Mouse (Mus musculus): Measurements from ENCODE around the gene Nrip3. TPM values are rescaled to one million over a fixed set of nuclear protein-coding genes. Genes with fewer than 3 reads are reported as not detected.

The Nrip3 gene
- total and polyA plus RNA-seq, 3 experiments: 0.04 TPM; not detected in 2

- no peak overlapping the region for H3K4me2 ChIP-seq (ENCODE audit: insufficient read depth, low read depth, poor library complexity, severe bottlenecking)
- no peak overlapping the region for H3K4me3 ChIP-seq (replicated peaks in 1 of 3; ENCODE audit: low read depth in 2 of 3, low read length in 2 of 3, poor library complexity in 1 of 3)
- no peak overlapping the region for H3K27ac ChIP-seq (ENCODE audit: insufficient read depth, low read depth)
- TF ChIP-seq SMC3 (IDR thresholded peaks at IDR 0.05; ENCODE audit: low read depth, low read length) (peak; percentile 77), USF2 (conservative IDR thresholded peaks at IDR 0.05; ENCODE audit: low read depth, low read length) (no peak), BHLHE40 (IDR thresholded peaks at IDR 0.05; ENCODE audit: low read depth, low read length) (no peak), RAD21 (IDR thresholded peaks at IDR 0.05; ENCODE audit: low read depth, low read length) (peak; percentile 66), MYC (IDR thresholded peaks at IDR 0.05; ENCODE audit: low read depth, low read length) (no peak), MAZ (IDR thresholded peaks at IDR 0.05; ENCODE audit: low read depth, low read length) (no peak), NRF1 (IDR thresholded peaks at IDR 0.05; ENCODE audit: low read depth, low read length) (no peak), JUND (conservative IDR thresholded peaks at IDR 0.05; ENCODE audit: low read depth, low read length) (no peak), CTCF (conservative IDR thresholded peaks at IDR 0.05 in 1 of 2, IDR thresholded peaks at IDR 0.05 in 1 of 2; ENCODE audit: low read depth in 2 of 2, low read length in 2 of 2) (peak; percentile 80 to 84), CHD1 (IDR thresholded peaks at IDR 0.05; ENCODE audit: low read depth, low read length) (no peak), NELFE (IDR thresholded peaks at IDR 0.05; ENCODE audit: low read depth, low read length) (no peak), PAX5 (IDR thresholded peaks at IDR 0.05; ENCODE audit: low read length) (no peak), ETS1 (conservative IDR thresholded peaks at IDR 0.05; ENCODE audit: low read depth, low read length) (no peak)
- no peaks in the 10 kb centered on the region for H3K36me3 ChIP-seq (replicated peaks in 1 of 2; ENCODE audit: control insufficient read depth in 1 of 2, insufficient read depth in 1 of 2, low read length in 1 of 2)
- peaks cover 0 to 12% of the 10 kb centered on the region in 2 experiments; a peak in 3 of 4 replicates for H3K4me1 ChIP-seq (ENCODE audit: control insufficient read depth in 1 of 2, insufficient read depth in 2 of 2)
- no peak overlapping the region for H3K9ac ChIP-seq (ENCODE audit: insufficient read depth, low read depth)
- DNase-seq (ENCODE audit: extremely low read depth): peak; percentile 67
- H3K79me2 ChIP-seq (replicated peaks; ENCODE audit: control insufficient read depth, extremely low read depth, insufficient read depth, poor library complexity, severe bottlenecking): no peaks in the 10 kb centered on the region
- no peaks in the 10 kb centered on the region for H3K9me3 ChIP-seq (replicated peaks; ENCODE audit: low read length)
- in situ Hi-C loops (cut with MboI; ENCODE audit: low pct_ligation_motif_present, low pct_unique_long_range_greater_than_20kb, low sequenced_read_pairs) (loop anchor here (10.0 kb wide), 1 partner anchor 92 kb away; no protein-coding TSS in a partner anchor), dilution Hi-C loops (cut with MboI; ENCODE audit: extremely low pct_ligation_motif_present, extremely low pct_unique_long_range_greater_than_20kb, low sequenced_read_pairs) (no loop called here)
- H3K27me3 ChIP-seq (replicated peaks): no peaks in the 10 kb centered on the region
Observed at GRCm38 (mm10) chr7:109792759-109793158, 10.9 kb upstream of the Nrip3 start.

DNA sequence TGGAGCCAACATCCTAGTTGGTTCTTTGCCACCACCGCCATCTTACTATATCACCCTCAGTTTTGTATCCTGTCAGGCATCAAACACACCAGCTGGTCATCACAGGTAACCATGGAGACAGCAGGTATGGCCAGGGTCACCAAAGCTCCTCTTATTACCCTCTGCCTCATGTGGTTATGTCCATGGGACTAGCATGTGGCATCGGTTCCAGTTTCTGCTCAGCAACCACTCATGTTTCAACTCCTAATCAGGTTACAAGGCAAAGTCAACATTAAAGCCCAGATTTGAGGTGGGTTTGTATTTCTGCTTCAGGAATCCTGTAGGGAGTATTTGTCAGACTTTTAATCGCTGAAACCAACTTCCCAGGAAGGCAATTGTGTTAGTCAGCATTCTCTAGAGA, 9.0 kb upstream of the Nrip3 start:
- Histone ChIP-seq H3K79me2 (replicated peaks; ENCODE audit: control insufficient read depth, extremely low read depth, insufficient read depth, poor library complexity, severe bottlenecking) (no peaks in the 10 kb centered on the region), H3K27ac (ENCODE audit: insufficient read depth, low read depth) (no peak overlapping the region), H3K4me3 (replicated peaks in 1 of 3; ENCODE audit: low read depth in 2 of 3, low read length in 2 of 3, poor library complexity in 1 of 3) (no peak overlapping the region), H3K36me3 (replicated peaks in 1 of 2; ENCODE audit: control insufficient read depth in 1 of 2, insufficient read depth in 1 of 2, low read length in 1 of 2) (no peaks in the 10 kb centered on the region), H3K4me2 (ENCODE audit: insufficient read depth, low read depth, poor library complexity, severe bottlenecking) (no peak overlapping the region), H3K9ac (ENCODE audit: insufficient read depth, low read depth) (no peak overlapping the region), H3K27me3 (replicated peaks) (no peaks in the 10 kb centered on the region), H3K4me1 (ENCODE audit: control insufficient read depth in 1 of 2, insufficient read depth in 2 of 2) (peaks cover 0 to 12% of the 10 kb centered on the region in 2 experiments; a peak in 3 of 4 replicates), H3K9me3 (replicated peaks; ENCODE audit: low read length) (no peaks in the 10 kb centered on the region)
- in situ Hi-C loops (cut with MboI; ENCODE audit: low pct_ligation_motif_present, low pct_unique_long_range_greater_than_20kb, low sequenced_read_pairs) (loop anchor here (10.0 kb wide), 1 partner anchor 94 kb away; no protein-coding TSS in a partner anchor), dilution Hi-C loops (cut with MboI; ENCODE audit: extremely low pct_ligation_motif_present, extremely low pct_unique_long_range_greater_than_20kb, low sequenced_read_pairs) (no loop called here)
- DNase-seq (ENCODE audit: extremely low read depth): no peak
- TF ChIP-seq JUND (conservative IDR thresholded peaks at IDR 0.05; ENCODE audit: low read depth, low read length): no peak
- no peak for TF ChIP-seq ETS1 (conservative IDR thresholded peaks at IDR 0.05; ENCODE audit: low read depth, low read length)
- TF ChIP-seq ZC3H11A (IDR thresholded peaks at IDR 0.05; ENCODE audit: low read depth, low read length): no peak
- TF ChIP-seq IRF4 (IDR thresholded peaks at IDR 0.05; ENCODE audit: low read depth, low read length): no peak
- no peak for TF ChIP-seq ZMIZ1 (IDR thresholded peaks at IDR 0.05; ENCODE audit: low read depth, low read length)
- TF ChIP-seq ZNF384 (IDR thresholded peaks at IDR 0.05; ENCODE audit: low read depth, low read length): no peak
- TF ChIP-seq TBP (conservative IDR thresholded peaks at IDR 0.05; ENCODE audit: low read depth, low read length): no peak
- no peak for TF ChIP-seq HCFC1 (IDR thresholded peaks at IDR 0.05; ENCODE audit: low read depth, low read length)
- no peak for TF ChIP-seq SIN3A (IDR thresholded peaks at IDR 0.05; ENCODE audit: low read length)
- TF ChIP-seq GABPA (IDR thresholded peaks at IDR 0.05; ENCODE audit: insufficient replicate concordance, low read depth, low read length): no peak
- no peak for TF ChIP-seq SMC3 (IDR thresholded peaks at IDR 0.05; ENCODE audit: low read depth, low read length)
- TF ChIP-seq POLR2AphosphoS2 (IDR thresholded peaks at IDR 0.05; ENCODE audit: low read depth, low read length): no peak
